Mouse (Mus musculus) kidney, postnatal 36 days (tissue): ENCODE data around the gene Tomm70a.

Experiments
- DNase-seq, 2 experiments: peaks; one replicate each; pipeline ENCODE4 v3.0.0; 2021 to 2022; ENCODE audit warnings: mixed read lengths in 2 of 2

The Tomm70a gene

GRCm38 (mm10) chr16:57196590-57196989 lies 75.1 kb downstream of the Tomm70a start:
- no peak for DNase-seq

DNA sequence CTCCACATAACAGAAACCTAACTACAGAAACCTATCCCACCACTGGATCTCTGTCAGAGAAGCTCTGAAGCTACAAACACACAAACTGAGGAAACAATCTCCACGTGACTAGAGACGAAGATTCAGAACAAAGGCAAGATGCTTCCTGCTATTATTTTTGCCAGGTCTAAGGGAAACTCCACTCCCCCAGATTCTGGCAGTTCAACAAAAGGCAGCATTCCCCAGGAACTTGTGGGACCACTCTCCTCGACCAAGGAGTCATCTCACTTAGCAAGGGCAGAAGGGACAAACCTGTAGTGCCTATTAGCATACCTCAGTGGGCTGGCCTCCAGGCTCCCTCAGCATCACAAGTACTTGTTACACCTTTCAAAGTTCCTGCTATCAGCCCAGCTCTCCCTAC lies 75.8 kb downstream of the Tomm70a start:
- DNase-seq: no peak
